Mouse (Mus musculus) midbrain, postnatal 0 days (tissue): ENCODE data around the gene Gatc. TPM values are rescaled to one million over a fixed set of nuclear protein-coding genes. Genes with fewer than 3 reads are reported as not detected.
"Not testable (repeated sequence)": the region's sequence is repeated elsewhere in the genome, so short reads cannot be mapped to it uniquely, and the experiment has no call there.

Source experiments
- ATAC-seq: fragments of 200-750 bp; cut with Nextera tagmentation; 2 replicates; pipeline ENCODE4 v1.8.0; 2017; ENCODE audit warnings: moderate number of reproducible peaks, mild to moderate bottlenecking, moderate TSS enrichment, moderate library complexity; ENCODE audit not compliant: low FRiP score
- DNase-seq: peaks from one replicate; pipeline ENCODE4 v3.0.0-alpha.2; 2015; ENCODE audit warnings: low spot score
- H3K27ac ChIP-seq: fragments of 300-500 bp; sonication (generic); 2 replicates; pipeline ENCODE4 v1.5.1; 2014; ENCODE audit warnings: low read depth, mild to moderate bottlenecking, low read length, mixed read lengths
- H3K27me3 ChIP-seq: fragments of 300-500 bp; sonication (generic); 2 replicates; pipeline ENCODE4 v1.6.1; 2014; ENCODE audit warnings: low read length, control low read depth, mixed read lengths; ENCODE audit not compliant: insufficient read depth
- H3K36me3 ChIP-seq: fragments of 300-500 bp; sonication (generic); 2 replicates; pipeline ENCODE4 v1.6.1; 2014; ENCODE audit warnings: low read length, control low read depth, mixed read lengths; ENCODE audit not compliant: insufficient read depth
- H3K4me1 ChIP-seq: fragments of 300-500 bp; sonication (generic); 2 replicates; pipeline ENCODE4 v1.6.1; 2014; ENCODE audit warnings: mild to moderate bottlenecking, control low read depth, antibody characterized with exemption, low read length, mixed read lengths; ENCODE audit not compliant: insufficient read depth
- H3K4me2 ChIP-seq: fragments of 300-500 bp; sonication (generic); 2 replicates; pipeline ENCODE4 v1.6.1; 2014; ENCODE audit warnings: low read depth, mild to moderate bottlenecking, low read length, mixed read lengths; ENCODE audit not compliant: poor library complexity, severe bottlenecking
- H3K4me3 ChIP-seq: fragments of 300-500 bp; sonication (generic); 2 replicates; pipeline ENCODE4 v1.5.1; 2014; ENCODE audit warnings: low read depth, mild to moderate bottlenecking, low read length, moderate library complexity
- H3K9ac ChIP-seq: fragments of 300-500 bp; sonication (generic); replicated peaks from 2 replicates; pipeline ENCODE4 v1.6.1; 2014; ENCODE audit warnings: mild to moderate bottlenecking, low read length, moderate library complexity, mixed read lengths; ENCODE audit not compliant: poor library complexity, severe bottlenecking
- H3K9me3 ChIP-seq: fragments of 300-500 bp; sonication (generic); 2 replicates; pipeline ENCODE4 v1.6.1; 2016; ENCODE audit warnings: low read length, control low read depth
- CTCF ChIP-seq: IDR thresholded peaks from 2 replicates; pipeline ENCODE4 v1.5.1; 2016; ENCODE audit warnings: antibody characterized with exemption, mild to moderate bottlenecking
- WGBS: fragments of 180-500 bp; shearing (Covaris S2); extraction: QIAGEN DNeasy Blood & Tissue Kit; methylation state at CpG from one replicate; pipeline ENCODE4 v1.1.7; 2014; 5-methylcytosine and 5-hydroxymethylcytosine counted together
- polyA plus RNA-seq: library from polyadenylated mRNA; unstranded; fragments of >200 nt; fragmentation: Nextera tagmentation; extraction: Ambion mirVana; gene quantifications from 2 replicates; pipeline ENCODE4 v1.2.1, GENCODE M21; 2015
- total RNA-seq: library from RNA; depleted of rRNA; stranded (reverse); fragments of >200 nt; gene quantifications from 2 replicates; pipeline ENCODE4 v1.2.3, GENCODE M21; 2014; rRNA removed

Gatc gene
- 17.6 and 27.8 TPM in 2 replicates for total RNA-seq
- polyA plus RNA-seq: 39.2 and 42.4 TPM in 2 replicates

DNA sequence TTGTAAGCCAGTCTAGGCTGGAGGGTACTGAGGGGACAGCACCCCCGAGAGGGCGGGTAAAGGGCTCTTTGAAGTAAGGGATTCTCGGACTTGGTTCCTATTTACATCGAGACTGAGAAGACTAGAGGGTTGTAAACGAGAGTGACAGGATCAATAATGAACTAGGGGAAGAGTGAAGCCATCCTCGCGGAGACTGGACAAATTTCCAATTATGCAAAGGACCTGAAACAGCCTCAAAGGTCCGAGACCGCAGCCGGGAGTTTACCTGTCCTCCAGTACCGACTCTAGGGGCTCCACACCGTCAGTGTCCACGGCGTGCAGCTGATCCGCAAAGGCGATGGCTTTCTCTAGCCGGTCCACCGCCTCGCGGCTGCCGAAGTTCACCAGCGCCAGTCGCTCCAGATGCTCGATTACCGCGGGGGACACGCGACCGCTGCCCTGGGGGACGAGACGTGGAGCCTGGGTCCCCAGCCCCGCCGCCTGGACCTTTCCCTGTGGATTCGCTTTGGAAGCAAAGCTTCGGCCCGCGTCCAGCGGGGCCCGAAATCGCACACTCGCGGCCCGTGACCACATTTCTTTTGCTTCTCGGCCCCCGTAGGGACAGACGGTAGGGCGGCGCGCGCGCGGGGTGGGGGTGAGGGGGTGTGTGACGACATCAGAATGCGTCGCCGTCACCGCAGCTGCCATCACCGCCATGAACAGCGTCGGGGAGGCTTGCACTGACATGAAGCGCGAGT is at the start of gene Gatc, which contains the start of gene Triap1:
Gene Gatc, minus strand, starts transcription at position 602 of the 737 bp plus-strand sequence.
Gene Triap1, plus strand, starts transcription at position 649 of the 737 bp plus-strand sequence.
- Histone ChIP-seq H3K9me3 (no peaks in the 10 kb centered on the region), H3K4me3 (peak within 1 kb of the TSS; percentile 90), H3K27ac (peak within 1 kb of the TSS; percentile 81), H3K36me3 (peaks cover 32% of the 10 kb centered on the region), H3K4me2 (peak within 1 kb of the TSS; percentile 69), H3K4me1 (peaks cover 5% of the 10 kb centered on the region), H3K9ac (peak within 1 kb of the TSS; percentile 90), H3K27me3 (no peaks in the 10 kb centered on the region)
- WGBS: under 1% methylated on average over 62 of the region's 62 CpGs
- TF ChIP-seq CTCF: peak; percentile 42
- ATAC-seq (peak; percentile 92), DNase-seq (peak; percentile 92)

DNA sequence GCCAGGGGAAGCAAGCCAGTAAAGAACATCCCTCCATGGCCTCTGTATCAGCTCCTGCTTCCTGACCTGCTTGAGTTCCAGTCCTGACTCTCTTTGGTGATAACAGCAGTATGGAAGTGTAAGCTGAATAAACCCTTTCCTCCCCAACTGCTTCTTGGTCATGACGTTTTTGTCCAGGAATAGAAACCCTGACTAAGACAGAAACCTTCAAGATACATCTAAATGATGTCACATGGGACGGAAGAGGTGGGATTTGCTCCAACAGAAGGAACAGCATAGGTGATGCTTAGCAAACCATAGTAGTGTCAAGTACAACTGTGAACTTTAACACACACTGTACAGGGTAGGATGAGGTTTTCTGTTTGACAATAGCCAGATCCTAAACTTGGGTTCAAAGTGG is 37.9 kb upstream of the Gatc start:
- not testable (repeated sequence) for H3K4me3 ChIP-seq, ATAC-seq
- WGBS: 82% methylated on average over 2 of the region's 2 CpGs

DNA sequence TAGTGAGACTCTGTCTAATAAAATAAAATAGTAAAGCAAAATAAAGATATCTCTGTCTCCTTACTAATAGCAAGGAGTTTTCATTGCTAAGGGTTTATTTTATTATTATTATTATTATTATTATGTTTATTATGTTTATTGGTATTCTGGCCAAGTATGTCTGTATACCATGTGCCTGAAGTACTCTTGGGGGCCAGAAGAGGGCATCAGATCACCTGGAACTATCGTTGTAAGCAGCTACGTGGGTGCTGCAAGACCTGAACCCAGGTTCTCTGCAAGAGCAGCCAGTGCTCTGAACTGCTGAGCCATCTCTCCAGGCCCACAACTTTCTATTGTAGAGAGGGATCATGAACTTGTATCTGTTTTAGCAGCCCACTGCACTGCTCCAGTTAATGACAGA is 34.5 kb upstream of the Gatc start:
- DNase-seq (no peak), ATAC-seq (no peak)
- Histone ChIP-seq H3K27me3 (no peaks in the 10 kb centered on the region), H3K4me2 (no peak overlapping the region), H3K4me3 (no peak overlapping the region), H3K4me1 (no peaks in the 10 kb centered on the region), H3K36me3 (no peaks in the 10 kb centered on the region), H3K9ac (no peak overlapping the region), H3K27ac (no peak overlapping the region), H3K9me3 (no peaks in the 10 kb centered on the region)
- 0 out of 2 replicates have a peak, but pooled peaks have one; percentile 18 for TF ChIP-seq CTCF
- WGBS: 93% methylated on average over 2 of the region's 2 CpGs

More for the DNA sequence above, 37.9 kb upstream of the Gatc start:
- not testable (repeated sequence) for H3K36me3 ChIP-seq, DNase-seq, H3K4me2 ChIP-seq, H3K27ac ChIP-seq, H3K27me3 ChIP-seq, H3K9me3 ChIP-seq, H3K4me1 ChIP-seq, H3K9ac ChIP-seq

DNA sequence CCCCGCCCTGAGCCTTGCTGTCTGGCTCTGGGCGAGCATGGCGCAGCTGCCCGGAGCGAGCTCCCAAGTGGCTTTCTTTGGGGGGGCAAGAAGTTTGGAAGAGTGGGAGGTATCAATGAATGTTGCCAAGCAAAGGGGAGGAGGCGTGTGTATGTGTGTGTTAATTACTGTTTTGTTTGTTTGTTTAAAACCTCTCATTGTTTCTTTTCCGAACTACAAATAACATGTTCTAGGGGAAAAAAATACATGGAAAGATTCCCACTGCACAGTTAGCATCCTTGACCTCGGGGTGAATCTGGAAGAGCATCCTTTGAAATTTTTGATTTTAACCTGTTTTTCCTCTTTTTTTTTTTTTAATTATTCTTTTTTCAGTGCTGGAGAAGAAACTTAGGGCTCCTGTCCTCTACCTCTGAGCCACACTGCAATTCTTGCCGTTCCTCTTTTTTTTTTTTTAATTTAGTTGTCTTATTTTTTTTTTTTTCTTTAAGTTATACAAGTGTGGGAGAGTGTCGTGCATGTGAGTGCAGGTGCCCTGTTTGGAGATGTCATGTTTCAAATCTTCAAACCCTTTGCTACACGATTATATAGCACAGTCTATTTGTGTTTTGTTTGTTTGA is 33.3 kb upstream of the Gatc start:
- no peak for TF ChIP-seq CTCF
- Histone ChIP-seq H3K4me1 (no peaks in the 10 kb centered on the region), H3K27ac (no peak overlapping the region), H3K4me2 (peak overlapping the region; percentile 65), H3K4me3 (peak overlapping the region; percentile 28), H3K36me3 (no peaks in the 10 kb centered on the region), H3K27me3 (no peaks in the 10 kb centered on the region), H3K9ac (peak overlapping the region; percentile 37; the same call in 1 of the 2 replicates), H3K9me3 (no peaks in the 10 kb centered on the region)
- WGBS: 7% methylated on average over 11 of the region's 11 CpGs
- ATAC-seq (no peak), DNase-seq (no peak)

DNA sequence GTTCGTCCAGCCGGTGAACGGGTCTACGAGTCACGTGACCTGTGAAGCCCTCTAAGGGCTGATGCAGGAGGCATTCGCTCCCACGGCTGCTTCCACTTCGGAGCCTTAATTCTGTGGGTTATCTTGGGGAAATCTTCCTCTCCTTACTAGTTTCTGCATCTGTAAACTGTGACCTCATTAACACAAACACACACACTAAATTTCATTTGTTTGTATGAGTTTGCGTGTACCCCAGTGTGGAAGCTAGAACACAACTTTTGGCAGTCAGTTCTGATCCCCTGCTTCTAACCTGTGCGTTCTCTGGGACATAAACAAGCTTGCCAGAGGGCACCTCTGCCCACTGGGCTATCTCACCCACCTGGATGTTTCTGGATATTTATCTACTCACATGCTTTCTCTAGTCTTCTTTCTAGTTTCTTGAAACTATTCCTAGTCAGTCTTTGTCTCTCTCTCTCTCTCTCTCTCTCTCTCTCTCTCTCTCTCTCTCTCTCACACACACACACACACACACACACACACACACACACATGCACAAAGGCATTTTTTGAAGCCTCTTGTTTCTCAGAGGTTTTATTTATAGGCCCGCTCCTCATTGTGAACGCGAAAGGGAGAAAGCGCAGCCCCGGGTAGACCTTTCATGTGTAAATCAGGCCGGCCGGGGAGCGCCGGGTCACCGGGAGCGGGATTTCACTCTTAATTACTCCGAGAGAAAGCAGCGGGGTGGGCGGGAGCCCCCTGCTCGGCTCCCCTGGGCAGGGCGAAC is 32.6 kb upstream of the Gatc start:
- H3K9ac ChIP-seq: peak overlapping the region; percentile 37; the same call in 1 of the 2 replicates
- peak overlapping the region; percentile 28 for H3K4me3 ChIP-seq
- H3K27ac ChIP-seq: no peak overlapping the region
- DNase-seq (peak; percentile 54), ATAC-seq (no peak)
- WGBS: 8% methylated on average over 26 of the region's 26 CpGs
- TF ChIP-seq CTCF: no peak
- no peaks in the 10 kb centered on the region for H3K27me3 ChIP-seq
- no peaks in the 10 kb centered on the region for H3K9me3 ChIP-seq
- H3K4me2 ChIP-seq: peak overlapping the region; percentile 65
- no peaks in the 10 kb centered on the region for H3K36me3 ChIP-seq
- no peaks in the 10 kb centered on the region for H3K4me1 ChIP-seq
